Mouse (Mus musculus): ENCODE data around the gene Kcnj12.

- TF ChIP-seq POLR2A (IDR thresholded peaks at IDR 0.05; ENCODE audit: insufficient read depth, low read length) (no peak), CTCF (IDR thresholded peaks at IDR 0.05; ENCODE audit: low read depth, low read length) (no peak)
Measured at GRCm38 (mm10) chr11:61042593-61042992, 20.2 kb downstream of the Kcnj12 start.

All from ES-Bruce4 (cell line).